Mouse (Mus musculus) hindbrain, embryonic 15.5 days (tissue): ENCODE results near the gene Dgkh. TPM values are rescaled to one million over a fixed set of nuclear protein-coding genes. Genes with fewer than 3 reads are reported as not detected.

Experiments used
- ATAC-seq: fragments of 200-750 bp; cut with Nextera tagmentation; 2 replicates; pipeline ENCODE4 v1.8.0; 2017; ENCODE audit warnings: low read depth, moderate number of reproducible peaks, moderate TSS enrichment; ENCODE audit not compliant: low FRiP score
- H3K27ac ChIP-seq: fragments of 300-500 bp; sonication (generic); replicated peaks from 2 replicates; pipeline ENCODE4 v1.5.1; 2015; ENCODE audit warnings: mild to moderate bottlenecking, inconsistent platforms
- H3K27me3 ChIP-seq: fragments of 300-500 bp; sonication (generic); 2 replicates; pipeline ENCODE4 v1.6.1; 2015; ENCODE audit warnings: control low read depth, inconsistent platforms
- H3K36me3 ChIP-seq: fragments of 300-500 bp; sonication (generic); 2 replicates; pipeline ENCODE4 v1.6.1; 2015; ENCODE audit warnings: control low read depth, inconsistent platforms
- H3K4me1 ChIP-seq: fragments of 300-500 bp; sonication (generic); replicated peaks from 2 replicates; pipeline ENCODE4 v1.6.1; 2015; ENCODE audit warnings: control low read depth, inconsistent platforms
- H3K4me2 ChIP-seq: fragments of 300-500 bp; sonication (generic); 2 replicates; pipeline ENCODE4 v1.6.1; 2015; ENCODE audit warnings: moderate library complexity, mild to moderate bottlenecking, inconsistent platforms
- H3K4me3 ChIP-seq: fragments of 300-500 bp; sonication (generic); 2 replicates; pipeline ENCODE4 v1.5.1; 2015; ENCODE audit warnings: mild to moderate bottlenecking, inconsistent platforms
- H3K9ac ChIP-seq: fragments of 300-500 bp; sonication (generic); 2 replicates; pipeline ENCODE4 v1.6.1; 2015; ENCODE audit warnings: inconsistent platforms
- H3K9me3 ChIP-seq: fragments of 300-500 bp; sonication (generic); 2 replicates; pipeline ENCODE4 v1.6.1; 2016; ENCODE audit warnings: control low read depth, inconsistent platforms
- WGBS: fragments of 180-500 bp; shearing (Covaris S2); methylation state at CpG from one replicate; pipeline ENCODE4 v1.1.7; 2015; 5-methylcytosine and 5-hydroxymethylcytosine counted together
- polyA plus RNA-seq: library from polyadenylated mRNA; unstranded; fragments of >200 nt; fragmentation: Nextera tagmentation; extraction: Ambion mirVana; gene quantifications from 2 replicates; pipeline ENCODE4 v1.2.1, GENCODE M21; 2015

The Dgkh gene
- polyA plus RNA-seq, 1 experiment from 2014 or later = 3.5 TPM

- Histone ChIP-seq H3K9me3 (no peaks in the 10 kb centered on the region), H3K9ac (no peak overlapping the region), H3K27me3 (no peaks in the 10 kb centered on the region), H3K4me1 (no peaks in the 10 kb centered on the region), H3K4me2 (no peak overlapping the region), H3K4me3 (no peak overlapping the region), H3K27ac (no peak overlapping the region), H3K36me3 (no peaks in the 10 kb centered on the region)
- 84% methylated on average over 7 of the region's 7 CpGs for WGBS
- no peak for ATAC-seq
These were observed 91.3 kb downstream of the Dgkh start for GRCm38 (mm10) chr14:78641314-78641713.

DNA sequence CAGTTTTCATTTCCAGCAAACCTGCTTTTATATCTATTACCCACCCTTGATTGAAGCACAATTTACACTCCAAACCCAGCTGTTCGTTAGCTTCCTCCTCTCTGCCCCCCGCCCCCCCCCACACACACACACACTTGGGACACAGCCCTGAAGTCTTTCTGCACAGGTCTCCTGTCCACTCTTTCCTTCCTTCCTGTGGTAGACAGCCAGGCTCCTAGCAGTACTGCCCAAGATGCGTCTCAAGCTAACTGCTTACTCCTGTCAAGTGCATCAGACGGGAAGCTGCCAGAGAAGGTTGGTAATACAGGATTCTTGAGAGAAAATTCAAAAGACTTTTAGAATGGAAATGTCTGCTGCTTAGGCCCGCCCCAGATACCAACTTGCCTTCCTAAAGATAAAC lies 92.9 kb downstream of the Dgkh start:
- Histone ChIP-seq H3K4me2 (no peak overlapping the region), H3K9me3 (no peaks in the 10 kb centered on the region), H3K9ac (no peak overlapping the region), H3K4me1 (no peaks in the 10 kb centered on the region), H3K27ac (no peak overlapping the region), H3K27me3 (no peaks in the 10 kb centered on the region), H3K36me3 (no peaks in the 10 kb centered on the region), H3K4me3 (no peak overlapping the region)
- ATAC-seq = no peak
- WGBS = 76% methylated on average over 5 of the region's 5 CpGs

DNA sequence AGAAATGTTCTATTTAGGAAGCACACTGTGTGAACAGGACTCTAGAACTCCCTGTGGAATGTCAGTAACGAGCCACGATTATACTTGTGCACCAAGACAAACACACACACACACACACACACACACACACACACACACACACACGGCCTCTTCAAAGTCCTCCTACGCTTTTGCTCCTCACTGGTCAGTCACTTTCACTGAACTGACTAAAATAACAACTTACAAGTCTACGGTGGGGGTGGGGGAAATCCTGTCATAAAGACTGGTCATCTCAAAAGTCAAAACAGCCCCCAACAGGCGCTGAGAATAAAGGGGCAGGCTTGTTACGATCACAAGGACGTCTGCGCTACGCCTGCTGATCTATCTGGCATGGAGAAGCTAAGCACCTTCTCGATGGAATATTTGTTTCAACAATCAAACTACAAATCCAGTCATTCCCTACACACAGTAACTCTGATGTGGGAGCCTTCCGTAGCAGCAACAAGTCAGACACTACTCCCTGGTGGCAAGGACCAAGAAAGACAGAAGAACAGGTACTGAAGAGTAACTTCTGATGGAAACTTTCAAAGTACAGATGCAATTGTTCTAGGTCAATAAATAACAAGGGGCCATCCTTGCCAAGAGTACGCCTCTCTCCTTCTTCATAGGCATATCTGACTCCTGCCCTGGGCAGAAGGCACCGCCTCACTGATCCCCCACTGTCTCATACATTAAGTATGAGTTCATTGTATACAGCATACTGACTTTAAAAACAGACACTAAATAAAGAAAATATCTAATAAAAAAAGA lies 96.8 kb downstream of the Dgkh start:
- Histone ChIP-seq H3K4me2 (no peak overlapping the region), H3K27me3 (no peaks in the 10 kb centered on the region), H3K9ac (no peak overlapping the region), H3K36me3 (no peaks in the 10 kb centered on the region), H3K27ac (no peak overlapping the region), H3K4me1 (no peaks in the 10 kb centered on the region), H3K4me3 (no peak overlapping the region), H3K9me3 (no peaks in the 10 kb centered on the region)
- no peak for ATAC-seq
- WGBS = 82% methylated on average over 14 of the region's 14 CpGs

GRCm38 (mm10) chr14:78632747-78633146 lies 99.8 kb downstream of the Dgkh start:
- Histone ChIP-seq H3K9me3 (no peaks in the 10 kb centered on the region), H3K9ac (no peak overlapping the region), H3K4me3 (no peak overlapping the region), H3K4me1 (no peaks in the 10 kb centered on the region), H3K27ac (no peak overlapping the region), H3K36me3 (no peaks in the 10 kb centered on the region), H3K27me3 (no peaks in the 10 kb centered on the region), H3K4me2 (no peak overlapping the region)
- WGBS = 45% methylated on average over 6 of the region's 6 CpGs
- ATAC-seq = no peak

GRCm38 (mm10) chr14:78630923-78631875 lies 101.4 kb downstream of the Dgkh start:
- Histone ChIP-seq H3K4me2 (no peak overlapping the region), H3K9me3 (no peaks in the 10 kb centered on the region), H3K4me3 (no peak overlapping the region), H3K27ac (no peak overlapping the region), H3K27me3 (no peaks in the 10 kb centered on the region), H3K4me1 (no peaks in the 10 kb centered on the region), H3K9ac (no peak overlapping the region), H3K36me3 (no peaks in the 10 kb centered on the region)
- no peak for ATAC-seq
- WGBS = 97% methylated on average over 4 of the region's 4 CpGs

GRCm38 (mm10) chr14:78627516-78628275 lies 104.9 kb downstream of the Dgkh start:
- WGBS = 87% methylated on average over 21 of the region's 21 CpGs
- H3K27ac ChIP-seq = no peak overlapping the region
- no peaks in the 10 kb centered on the region for H3K4me1 ChIP-seq
- H3K36me3 ChIP-seq = no peaks in the 10 kb centered on the region
- H3K27me3 ChIP-seq = no peaks in the 10 kb centered on the region
- no peak overlapping the region for H3K4me2 ChIP-seq
- no peak overlapping the region for H3K4me3 ChIP-seq
- H3K9ac ChIP-seq = no peak overlapping the region
- no peak for ATAC-seq
- H3K9me3 ChIP-seq = no peaks in the 10 kb centered on the region

DNA sequence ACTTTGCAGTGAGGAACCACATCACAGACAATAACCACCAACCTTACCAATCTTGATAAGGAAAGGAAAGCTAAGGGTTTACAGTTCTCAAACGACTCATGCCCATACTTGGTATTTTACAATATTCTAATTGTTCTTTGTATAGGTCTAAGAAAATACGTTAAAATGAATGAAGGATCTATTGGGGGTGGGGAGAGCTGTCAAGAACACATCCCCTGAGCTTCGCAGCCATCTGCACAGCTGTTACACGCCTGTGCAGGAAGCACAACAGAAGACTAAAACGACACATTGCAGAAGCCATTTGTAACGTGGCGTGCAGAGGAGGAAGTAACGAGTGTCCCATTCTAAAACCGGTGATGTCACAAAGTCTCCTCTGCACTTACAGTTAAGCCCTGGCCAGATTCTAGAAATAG lies 113.7 kb downstream of the Dgkh start:
- no peak for ATAC-seq
- H3K36me3 ChIP-seq = no peaks in the 10 kb centered on the region
- no peaks in the 10 kb centered on the region for H3K9me3 ChIP-seq
- H3K27ac ChIP-seq = no peak overlapping the region
- 62% methylated on average over 9 of the region's 9 CpGs for WGBS
- H3K9ac ChIP-seq = no peak overlapping the region
- H3K4me3 ChIP-seq = no peak overlapping the region
- H3K27me3 ChIP-seq = no peaks in the 10 kb centered on the region
- no peaks in the 10 kb centered on the region for H3K4me1 ChIP-seq
- H3K4me2 ChIP-seq = no peak overlapping the region

GRCm38 (mm10) chr14:78613569-78613968 lies 119.0 kb downstream of the Dgkh start:
- no peaks in the 10 kb centered on the region for H3K36me3 ChIP-seq
- no peak overlapping the region for H3K27ac ChIP-seq
- no peaks in the 10 kb centered on the region for H3K4me1 ChIP-seq
- H3K9ac ChIP-seq = no peak overlapping the region
- WGBS = 75% methylated on average over 5 of the region's 5 CpGs
- H3K4me3 ChIP-seq = no peak overlapping the region
- H3K9me3 ChIP-seq = no peaks in the 10 kb centered on the region
- H3K27me3 ChIP-seq = no peaks in the 10 kb centered on the region
- ATAC-seq = no peak
- no peak overlapping the region for H3K4me2 ChIP-seq

DNA sequence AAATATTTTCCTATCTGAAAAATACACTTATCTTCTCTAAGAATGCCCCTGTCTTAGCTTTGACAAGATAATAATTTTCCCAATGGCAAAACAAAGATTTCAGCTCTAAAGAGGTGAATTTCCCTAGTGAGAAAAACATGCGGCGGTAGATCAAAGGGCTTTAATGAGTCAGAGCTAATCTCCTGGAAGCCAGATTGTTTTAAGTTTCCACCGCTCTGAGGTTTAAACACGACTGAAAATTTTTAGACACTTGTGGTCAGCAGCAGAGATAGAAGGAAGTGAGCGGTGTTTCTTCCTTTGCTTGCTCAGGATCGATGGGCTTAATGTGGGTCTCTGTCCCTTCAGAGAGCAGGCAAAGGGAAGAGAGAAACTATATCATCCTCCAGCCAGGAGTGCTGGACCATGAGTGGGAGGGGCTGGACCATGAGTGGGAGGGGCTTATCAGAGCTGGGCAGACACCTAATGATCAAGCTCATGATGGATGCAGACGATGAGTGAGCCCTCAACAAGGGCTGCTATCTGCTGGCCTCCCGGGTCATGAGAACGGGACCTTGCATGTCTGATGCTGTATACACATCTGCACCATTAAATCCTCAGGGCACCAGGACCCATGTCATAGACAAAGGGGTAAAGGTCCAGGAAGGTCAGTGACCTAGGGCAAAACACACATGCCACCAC lies 120.3 kb downstream of the Dgkh start:
- H3K36me3 ChIP-seq = no peaks in the 10 kb centered on the region
- H3K4me2 ChIP-seq = no peak overlapping the region
- H3K4me3 ChIP-seq = no peak overlapping the region
- H3K27me3 ChIP-seq = no peaks in the 10 kb centered on the region
- 78% methylated on average over 9 of the region's 9 CpGs for WGBS
- H3K27ac ChIP-seq = no peak overlapping the region
- no peaks in the 10 kb centered on the region for H3K4me1 ChIP-seq
- ATAC-seq = no peak
- no peak overlapping the region for H3K9ac ChIP-seq
- no peaks in the 10 kb centered on the region for H3K9me3 ChIP-seq

DNA sequence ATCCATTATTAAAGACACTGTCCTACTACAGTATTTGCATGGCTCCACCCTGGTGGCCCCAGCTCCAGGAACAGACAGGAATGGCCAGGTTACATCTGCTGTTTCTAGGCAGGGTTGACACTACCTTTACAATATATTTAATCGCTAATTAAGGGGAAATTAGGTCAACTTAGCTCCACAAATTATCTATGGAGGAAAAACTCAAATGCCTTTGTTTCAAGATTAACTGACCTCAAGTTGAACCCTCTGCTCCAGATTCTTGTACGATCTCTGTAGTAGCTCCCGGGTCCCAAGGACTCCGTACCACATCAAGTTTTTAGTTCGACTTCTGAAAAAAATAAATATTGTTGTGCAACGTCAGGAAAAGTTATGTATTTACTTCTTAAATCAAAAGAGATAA lies 137.7 kb downstream of the Dgkh start:
- Histone ChIP-seq H3K4me2 (no peak overlapping the region), H3K4me3 (no peak overlapping the region), H3K27ac (no peak overlapping the region), H3K4me1 (no peaks in the 10 kb centered on the region), H3K36me3 (peaks cover 25% of the 10 kb centered on the region; the same call in 1 of the 2 replicates), H3K9ac (no peak overlapping the region), H3K27me3 (no peaks in the 10 kb centered on the region), H3K9me3 (no peaks in the 10 kb centered on the region)
- 88% methylated on average over 6 of the region's 6 CpGs for WGBS
- ATAC-seq = no peak

DNA sequence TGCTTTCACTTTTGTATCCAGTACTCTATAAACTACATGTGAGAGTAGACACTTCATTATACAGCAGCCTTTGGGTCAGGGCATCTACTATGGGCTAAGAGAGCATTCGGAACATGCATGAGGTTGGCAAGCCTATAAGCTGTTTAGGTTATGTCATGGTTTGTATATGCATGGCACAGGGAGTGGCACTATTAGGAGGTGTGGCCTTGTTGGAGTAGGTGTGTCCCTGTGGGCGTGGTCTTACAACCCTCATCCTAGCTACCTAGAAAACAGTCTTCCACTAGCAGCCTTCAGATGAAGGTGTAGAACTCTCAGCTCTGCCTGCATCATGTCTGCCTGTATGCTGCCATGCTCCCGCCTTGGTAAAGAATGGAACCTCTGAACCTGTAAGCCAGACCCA lies 139.6 kb downstream of the Dgkh start:
- H3K4me3 ChIP-seq = no peak overlapping the region
- no peak overlapping the region for H3K4me2 ChIP-seq
- H3K27ac ChIP-seq = no peak overlapping the region
- H3K4me1 ChIP-seq = no peaks in the 10 kb centered on the region
- peaks cover 19% of the 10 kb centered on the region; the same call in 1 of the 2 replicates for H3K36me3 ChIP-seq
- H3K27me3 ChIP-seq = no peaks in the 10 kb centered on the region
- H3K9me3 ChIP-seq = no peaks in the 10 kb centered on the region
- no peak overlapping the region for H3K9ac ChIP-seq
- 93% methylated on average over 3 of the region's 3 CpGs for WGBS
- ATAC-seq = no peak
